Mouse (Mus musculus) frontal cortex, adult 2 months (tissue): ENCODE measurements at regions not wholly inside any gene's neighbourhood (a gene's known extent, or its start where the extent isn't known, plus 50 kb on each side); places are given as distances from the start of the nearest gene placed in this dataset.
A peak's percentile ranks its signal among the peaks of the same experiment; 100 is the strongest.

Experiments used
- DNase-seq, 2 experiments: peaks; one replicate each; pipeline ENCODE4 v3.0.0; 2022; ENCODE audit warnings: low spot score in 1 of 2; ENCODE audit errors: extremely low spot score in 1 of 2

GRCm38 (mm10) chr17:63794352-63794751 is 68.5 kb upstream of the Fer start:
- no peak for DNase-seq

- no peak for DNase-seq
Measured at GRCm38 (mm10) chr17:63798381-63798780, 64.5 kb upstream of the Fer start.

GRCm38 (mm10) chr17:63798961-63799531 is 63.8 kb upstream of the Fer start:
- DNase-seq: no peak

GRCm38 (mm10) chr17:63801411-63801810 is 61.5 kb upstream of the Fer start:
- no peak for DNase-seq

GRCm38 (mm10) chr17:63802846-63803245 is 60.0 kb upstream of the Fer start:
- DNase-seq: no peak

GRCm38 (mm10) chr17:63803599-63803998 is 59.3 kb upstream of the Fer start:
- DNase-seq: peak; percentile 28 to 91

- no peak for DNase-seq
Measured at GRCm38 (mm10) chr17:63804416-63804815, 58.4 kb upstream of the Fer start.

- peak; percentile 3 to 9 for DNase-seq
Measured at GRCm38 (mm10) chr17:63806360-63806759, 56.5 kb upstream of the Fer start.

GRCm38 (mm10) chr17:63807590-63808228 is 55.2 kb upstream of the Fer start:
- DNase-seq: no peak

GRCm38 (mm10) chr17:63808756-63809155 is 54.1 kb upstream of the Fer start:
- DNase-seq: no peak

- no peak for DNase-seq
Measured at GRCm38 (mm10) chr17:63811246-63811785, 51.5 kb upstream of the Fer start.

GRCm38 (mm10) chr17:63812586-63812985 is 50.3 kb upstream of the Fer start:
- no peak for DNase-seq
